Mouse (Mus musculus) cerebellum, adult 2 months (tissue): ENCODE data around the gene Tnip3. TPM values are rescaled to one million over a fixed set of nuclear protein-coding genes. Genes with fewer than 3 reads are reported as not detected.

ENCODE experiments used
- DNase-seq, 2 experiments: peaks; one replicate each; pipeline ENCODE4 v3.0.0; 2021
- H3K27ac ChIP-seq: fragments of 200-500 bp; 2 replicates; pipeline ENCODE4 v1.5.1; 2012; ENCODE audit warnings: low read length, control low read depth, inconsistent platforms; ENCODE audit not compliant: insufficient read depth
- H3K27me3 ChIP-seq: fragments of 200-500 bp; 2 replicates; pipeline ENCODE4 v1.6.1; 2012; ENCODE audit warnings: inconsistent platforms, mild to moderate bottlenecking, low read length, moderate library complexity; ENCODE audit not compliant: control insufficient read depth, insufficient read depth
- H3K4me1 ChIP-seq: fragments of 200-500 bp; 2 replicates; pipeline ENCODE4 v1.6.1; 2011; ENCODE audit warnings: low read length; ENCODE audit not compliant: control insufficient read depth, insufficient read depth
- H3K4me3 ChIP-seq: fragments of 200-500 bp; replicated peaks from 2 replicates; pipeline ENCODE3; 2011; ENCODE audit warnings: mild to moderate bottlenecking, low read depth, low read length, control low read depth; ENCODE audit not compliant: insufficient read depth
- CTCF ChIP-seq: fragments of 200-500 bp; IDR thresholded peaks from 2 replicates; pipeline ENCODE4 v1.5.1; 2011; ENCODE audit warnings: low read depth, mild to moderate bottlenecking, control low read depth, low read length, moderate library complexity, borderline replicate concordance; ENCODE audit not compliant: insufficient read depth
- POLR2A ChIP-seq: fragments of 200-500 bp; IDR thresholded peaks from 2 replicates; pipeline ENCODE4 v1.6.1; 2011; ENCODE audit warnings: low read length, control low read depth, borderline replicate concordance; ENCODE audit not compliant: insufficient read depth
- WGBS: fragments of 180-500 bp; shearing (Covaris S2); methylation state at CpG from one replicate; pipeline ENCODE4 v1.1.7; 2018; 5-methylcytosine and 5-hydroxymethylcytosine counted together
- polyA plus RNA-seq: library from polyadenylated mRNA; depleted of rRNA; stranded (reverse); fragments of >200 nt; gene quantifications from 2 replicates; pipeline ENCODE4 v1.2.3, GENCODE M21; 2012

The Tnip3 gene
- polyA plus RNA-seq, 1 experiment: not detected

- no peak for DNase-seq
- Histone ChIP-seq H3K4me3 (no peak overlapping the region), H3K4me1 (no peaks in the 10 kb centered on the region), H3K27me3 (no peaks in the 10 kb centered on the region), H3K27ac (no peak overlapping the region)
- 78% methylated on average over 4 of the region's 4 CpGs for WGBS
- TF ChIP-seq CTCF (no peak), POLR2A (no peak)
These were observed 80.7 kb downstream of the Tnip3 start for GRCm38 (mm10) chr6:65605778-65606177.

- TF ChIP-seq POLR2A (no peak), CTCF (no peak)
- no peak for DNase-seq
- no peaks in the 10 kb centered on the region for H3K4me1 ChIP-seq
- no peak overlapping the region for H3K4me3 ChIP-seq
- H3K27me3 ChIP-seq: no peaks in the 10 kb centered on the region
- H3K27ac ChIP-seq: no peak overlapping the region
These were observed 81.8 kb downstream of the Tnip3 start for GRCm38 (mm10) chr6:65606946-65607345.

- DNase-seq: no peak
- Histone ChIP-seq H3K27me3 (no peaks in the 10 kb centered on the region), H3K27ac (no peak overlapping the region), H3K4me3 (no peak overlapping the region), H3K4me1 (no peaks in the 10 kb centered on the region)
- no peak for TF ChIP-seq POLR2A
- TF ChIP-seq CTCF: no peak
These were observed 86.7 kb downstream of the Tnip3 start for GRCm38 (mm10) chr6:65611834-65612233.

- Histone ChIP-seq H3K27me3 (no peaks in the 10 kb centered on the region), H3K27ac (no peak overlapping the region), H3K4me1 (no peaks in the 10 kb centered on the region), H3K4me3 (no peak overlapping the region)
- DNase-seq: peak in 1 of 2 experiments; percentile 4
- no peak for TF ChIP-seq POLR2A
- TF ChIP-seq CTCF: no peak
These were observed 88.9 kb downstream of the Tnip3 start for GRCm38 (mm10) chr6:65613924-65614585.

GRCm38 (mm10) chr6:65615641-65616040, 90.5 kb downstream of the Tnip3 start:
- DNase-seq: no peak
- 76% methylated on average over 4 of the region's 4 CpGs for WGBS
- Histone ChIP-seq H3K27ac (no peak overlapping the region), H3K4me1 (no peaks in the 10 kb centered on the region), H3K27me3 (no peaks in the 10 kb centered on the region), H3K4me3 (no peak overlapping the region)
- no peak for TF ChIP-seq CTCF

GRCm38 (mm10) chr6:65621260-65621659, 96.1 kb downstream of the Tnip3 start:
- Histone ChIP-seq H3K4me1 (no peaks in the 10 kb centered on the region), H3K27me3 (no peaks in the 10 kb centered on the region), H3K4me3 (no peak overlapping the region), H3K27ac (no peak overlapping the region)
- no peak for DNase-seq
- TF ChIP-seq CTCF (no peak), POLR2A (no peak)

- Histone ChIP-seq H3K27ac (no peak overlapping the region), H3K4me1 (no peaks in the 10 kb centered on the region), H3K4me3 (no peak overlapping the region), H3K27me3 (no peaks in the 10 kb centered on the region)
- DNase-seq: no peak
- WGBS: 30% methylated on average over 3 of the region's 3 CpGs
- no peak for TF ChIP-seq POLR2A
- no peak for TF ChIP-seq CTCF
These were observed 98.1 kb downstream of the Tnip3 start for GRCm38 (mm10) chr6:65623016-65623715.

- WGBS: 81% methylated on average over 2 of the region's 2 CpGs
- no peak for DNase-seq
These were observed 105.5 kb downstream of the Tnip3 start for GRCm38 (mm10) chr6:65630578-65630977.

More at GRCm38 (mm10) chr6:65630578-65630977, 105.5 kb downstream of the Tnip3 start:
- TF ChIP-seq CTCF (no peak), POLR2A (no peak)
- Histone ChIP-seq H3K27me3 (no peaks in the 10 kb centered on the region), H3K4me1 (no peaks in the 10 kb centered on the region), H3K27ac (no peak overlapping the region), H3K4me3 (no peak overlapping the region)
